Mouse (Mus musculus): ENCODE measurements around the gene Shisa6.

GRCm38 (mm10) chr11:66482501-66482900, 43.3 kb downstream of the Shisa6 start:
- TF ChIP-seq GATA1 (IDR thresholded peaks at IDR 0.05; ENCODE audit: borderline replicate concordance, low read length): no peak
- TF ChIP-seq FLI1 (IDR thresholded peaks at IDR 0.05; ENCODE audit: low read length): no peak

All from megakaryocyte, embryonic 14.5 days (primary cell).